Mouse (Mus musculus) spleen, adult 2 months (tissue): ENCODE measurements around the gene Hmcn1.

Experiments used
- CTCF ChIP-seq: fragments of 200-500 bp; IDR thresholded peaks from 2 replicates; pipeline ENCODE4 v1.5.1; 2011; ENCODE audit warnings: mild to moderate bottlenecking, inconsistent platforms; ENCODE audit not compliant: insufficient read depth, insufficient read length, insufficient replicate concordance; ENCODE audit errors: extremely low read depth
- POLR2A ChIP-seq: fragments of 200-500 bp; IDR thresholded peaks from 2 replicates; pipeline ENCODE4 v1.6.1; 2011; ENCODE audit warnings: low read depth, low read length, inconsistent platforms

GRCm38 (mm10) chr1:150978651-150979050 is 14.6 kb downstream of the Hmcn1 start:
- TF ChIP-seq POLR2A (no peak), CTCF (no peak)
